Mouse (Mus musculus): ENCODE measurements around the gene Hrh3. TPM values are rescaled to one million over a fixed set of nuclear protein-coding genes. Genes with fewer than 3 reads are reported as not detected.

The Hrh3 gene
- polyA plus RNA-seq, 1 experiment from 2014 or later: 4.2 TPM

DNA sequence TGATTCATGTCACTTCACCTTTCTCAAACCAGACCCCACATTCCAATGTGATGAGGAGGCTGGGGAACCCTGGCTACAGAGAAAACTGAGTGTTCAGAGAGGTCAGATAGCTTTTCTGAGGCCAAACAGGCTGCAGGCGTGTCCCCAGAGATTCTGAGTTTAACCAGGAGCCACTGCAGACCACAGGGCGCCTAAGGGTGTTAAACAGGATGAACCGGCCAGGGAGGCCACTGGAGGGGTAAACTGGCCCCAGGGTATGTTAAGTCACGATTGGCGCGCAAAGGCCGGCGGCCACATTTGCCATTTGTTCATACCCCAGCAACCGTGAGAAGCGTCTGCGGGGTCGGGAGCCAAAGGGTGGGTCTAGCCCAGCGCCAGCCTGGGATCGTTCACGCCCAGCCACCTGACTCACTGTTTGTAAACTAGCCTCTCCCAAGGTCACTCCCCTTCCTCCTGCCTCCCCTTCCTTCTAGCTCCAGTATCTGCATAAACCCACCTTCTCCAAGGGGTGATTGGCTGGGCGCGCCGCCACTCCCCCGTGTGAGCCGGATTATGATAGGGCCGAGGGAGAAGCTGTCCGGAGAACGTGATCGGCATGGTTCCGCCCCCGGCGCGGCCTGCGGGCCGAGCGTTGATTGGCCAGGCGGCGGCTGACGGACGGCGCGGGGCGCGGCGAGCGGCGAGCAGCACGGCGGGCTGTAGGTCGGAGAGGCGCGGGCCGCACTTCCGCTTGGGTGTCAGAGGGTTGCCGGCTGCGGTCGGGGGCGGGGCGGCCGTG lies 14.6 kb upstream of the Hrh3 start, which contains the start of gene Osbpl2:
Osbpl2 (plus strand) TSS at position 646 of the 778 bp plus-strand sequence.
- Histone ChIP-seq H3K4me1 (peaks cover 50% of the 10 kb centered on the region), H3K36me3 (peaks cover 9% of the 10 kb centered on the region; the same call in 1 of the 2 replicates), H3K27ac (peak within 1 kb of the TSS; percentile 92), H3K9me3 (replicated peaks) (no peaks in the 10 kb centered on the region), H3K9ac (peak within 1 kb of the TSS; percentile 91), H3K4me2 (replicated peaks) (peak within 1 kb of the TSS; percentile 93), H3K4me3 (peak within 1 kb of the TSS; percentile 92), H3K27me3 (no peaks in the 10 kb centered on the region)
- ATAC-seq (ENCODE audit: low FRiP score): peak; percentile 98
- WGBS: under 1% methylated on average over 55 of the region's 55 CpGs

GRCm38 (mm10) chr2:180117485-180118194 lies 13.4 kb upstream of the Hrh3 start:
- no peaks in the 10 kb centered on the region for H3K9me3 ChIP-seq (replicated peaks)
- H3K9ac ChIP-seq: 0 out of 2 replicates have a peak overlapping the region, but pooled peaks have one; percentile 36
- H3K36me3 ChIP-seq: no peaks in the 10 kb centered on the region
- H3K27ac ChIP-seq: peak overlapping the region; percentile 92
- peak; percentile 51 for ATAC-seq (ENCODE audit: low FRiP score)
- WGBS: 8% methylated on average over 13 of the region's 13 CpGs
- peaks cover 50% of the 10 kb centered on the region for H3K4me1 ChIP-seq
- peak overlapping the region; percentile 93 for H3K4me2 ChIP-seq (replicated peaks)
- no peaks in the 10 kb centered on the region for H3K27me3 ChIP-seq
- peak overlapping the region; percentile 92 for H3K4me3 ChIP-seq

DNA sequence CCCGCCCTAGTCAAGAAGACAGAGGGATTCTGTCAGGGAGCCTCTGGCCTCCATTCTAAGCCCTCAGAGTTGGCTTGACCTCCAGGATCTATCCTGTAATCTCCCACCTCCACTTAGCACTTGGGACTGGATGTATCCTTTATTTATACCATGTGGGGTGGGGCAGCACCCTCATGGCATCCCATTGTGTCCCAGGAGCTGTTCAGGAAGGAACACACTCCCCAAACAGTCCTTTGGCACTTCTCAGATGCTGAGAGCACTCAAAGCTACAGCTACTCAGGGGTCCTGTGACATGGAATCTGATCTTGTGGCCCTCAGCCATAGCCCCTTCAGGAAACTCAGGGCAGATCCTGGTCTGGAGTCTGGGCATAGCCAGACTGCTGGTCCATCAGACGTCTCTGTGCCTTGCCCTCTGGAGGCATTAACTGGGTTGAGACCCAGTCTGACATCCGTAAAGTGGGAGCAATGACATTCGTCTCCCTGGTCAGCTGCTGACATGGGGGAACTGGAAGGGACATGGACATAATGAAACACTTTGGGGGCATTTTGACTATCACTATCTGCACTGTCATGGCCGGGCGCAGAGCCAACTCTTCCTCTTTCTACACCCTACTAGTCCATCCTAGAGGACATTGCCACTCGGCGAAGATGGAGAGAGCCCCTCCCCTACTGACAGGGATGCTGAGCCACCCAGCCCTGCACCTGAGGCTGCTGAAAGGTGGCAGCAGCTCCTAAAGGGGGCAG lies 12.6 kb upstream of the Hrh3 start:
- H3K27me3 ChIP-seq: no peaks in the 10 kb centered on the region
- no peaks in the 10 kb centered on the region for H3K9me3 ChIP-seq (replicated peaks)
- no peak overlapping the region for H3K4me3 ChIP-seq
- H3K4me2 ChIP-seq (replicated peaks): no peak overlapping the region; the same call in 1 of the 2 replicates
- ATAC-seq (ENCODE audit: low FRiP score): no peak
- peaks cover 50% of the 10 kb centered on the region for H3K4me1 ChIP-seq
- H3K27ac ChIP-seq: peak overlapping the region; percentile 92
- 67% methylated on average over 8 of the region's 8 CpGs for WGBS
- H3K36me3 ChIP-seq: no peaks in the 10 kb centered on the region
- no peak overlapping the region for H3K9ac ChIP-seq

DNA sequence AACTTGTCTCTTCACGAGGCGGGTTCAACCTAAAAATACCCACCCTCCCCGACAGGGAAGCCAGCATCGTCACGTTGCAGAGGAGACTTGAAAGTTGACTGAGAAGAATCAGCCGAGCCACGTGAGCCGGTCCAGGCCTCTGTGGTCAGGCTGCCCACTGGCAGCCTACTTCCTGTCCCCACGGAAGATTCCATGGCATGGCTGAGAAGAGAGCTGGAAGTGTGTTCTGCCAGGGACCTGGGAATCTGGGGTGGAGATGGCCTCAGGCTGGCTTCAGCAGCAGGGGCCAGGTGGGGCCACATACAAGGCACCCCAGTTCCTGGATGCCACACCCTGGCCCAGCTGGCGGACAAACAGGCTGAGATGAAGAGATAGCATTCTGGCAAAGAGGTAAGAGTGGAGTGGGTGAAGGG lies 11.8 kb upstream of the Hrh3 start:
- peaks cover 50% of the 10 kb centered on the region for H3K4me1 ChIP-seq
- ATAC-seq (ENCODE audit: low FRiP score): no peak

GRCm38 (mm10) chr2:180115279-180115678 lies 11.0 kb upstream of the Hrh3 start:
- H3K9ac ChIP-seq: no peak overlapping the region
- no peak overlapping the region for H3K4me2 ChIP-seq (replicated peaks)
- H3K9me3 ChIP-seq (replicated peaks): no peaks in the 10 kb centered on the region
- H3K36me3 ChIP-seq: no peaks in the 10 kb centered on the region
- no peak overlapping the region for H3K4me3 ChIP-seq
- 33% methylated on average over 6 of the region's 6 CpGs for WGBS
- H3K27me3 ChIP-seq: peaks cover 2% of the 10 kb centered on the region; the same call in 1 of the 2 replicates
- 0 out of 2 replicates have a peak overlapping the region, but pooled peaks have one; percentile 2 for H3K27ac ChIP-seq
- no peak for ATAC-seq (ENCODE audit: low FRiP score)
- peaks cover 49% of the 10 kb centered on the region for H3K4me1 ChIP-seq

More for the DNA sequence above, 11.8 kb upstream of the Hrh3 start:
- Histone ChIP-seq H3K27ac (no peak overlapping the region), H3K9ac (no peak overlapping the region), H3K9me3 (replicated peaks) (no peaks in the 10 kb centered on the region), H3K27me3 (no peaks in the 10 kb centered on the region), H3K4me3 (no peak overlapping the region), H3K36me3 (no peaks in the 10 kb centered on the region), H3K4me2 (replicated peaks) (no peak overlapping the region)
- 80% methylated on average over 10 of the region's 10 CpGs for WGBS

DNA sequence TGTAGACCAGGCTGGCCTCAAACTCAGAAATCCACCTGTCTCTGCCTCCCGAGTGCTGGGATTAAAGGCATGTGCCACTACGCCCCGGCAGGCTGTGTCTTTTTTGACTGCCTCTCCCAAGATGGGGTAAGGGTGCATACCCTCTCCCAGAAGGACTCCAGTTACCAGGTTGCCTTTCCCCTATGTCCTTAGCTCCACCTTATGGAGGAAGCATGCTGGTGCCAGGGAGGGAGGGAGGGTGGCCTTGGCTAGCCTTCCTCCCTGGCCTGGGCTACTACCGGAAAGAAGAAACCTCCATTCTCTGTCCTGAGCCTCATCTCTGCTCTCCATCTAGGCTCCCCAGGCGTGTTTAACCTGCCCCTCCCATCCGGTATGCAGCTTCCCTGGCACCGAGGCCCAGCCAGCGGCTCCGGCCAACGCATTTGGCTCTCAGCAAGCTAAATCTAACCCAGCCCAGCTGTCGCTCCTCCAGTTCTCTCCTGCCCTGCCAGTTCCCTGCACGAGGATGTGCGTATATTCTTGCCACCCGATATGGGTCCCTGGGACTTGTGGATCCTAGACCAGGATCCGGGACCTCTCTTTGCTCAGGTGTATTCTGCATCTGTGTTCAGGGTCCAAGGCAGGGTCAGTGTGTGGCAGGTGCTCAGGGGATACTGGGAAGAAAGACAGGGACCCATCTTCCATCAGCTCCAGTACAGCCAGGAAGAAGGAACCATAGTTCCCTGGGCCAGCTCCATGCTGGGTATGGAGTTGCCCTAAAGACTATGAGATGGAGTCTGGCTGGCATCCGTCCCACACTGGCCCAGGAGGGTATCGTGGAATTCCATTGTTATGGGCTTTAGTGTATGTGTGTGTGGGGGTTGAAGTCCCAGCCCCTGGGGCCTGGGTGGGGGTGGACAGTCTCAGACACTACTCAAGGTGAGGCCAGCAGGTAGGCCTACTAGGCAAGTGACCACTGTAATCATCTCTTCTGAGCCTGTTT lies 9.9 kb upstream of the Hrh3 start:
- WGBS: 60% methylated on average over 17 of the region's 17 CpGs
- ATAC-seq (ENCODE audit: low FRiP score): no peak
- Histone ChIP-seq H3K36me3 (no peaks in the 10 kb centered on the region), H3K27ac (0 out of 2 replicates have a peak overlapping the region, but pooled peaks have one; percentile 2), H3K9ac (no peak overlapping the region; the same call in 1 of the 2 replicates), H3K4me2 (replicated peaks) (no peak overlapping the region), H3K4me1 (peaks cover 42% of the 10 kb centered on the region), H3K27me3 (peaks cover 5% of the 10 kb centered on the region; the same call in 1 of the 2 replicates), H3K9me3 (replicated peaks) (no peaks in the 10 kb centered on the region), H3K4me3 (no peak overlapping the region)

DNA sequence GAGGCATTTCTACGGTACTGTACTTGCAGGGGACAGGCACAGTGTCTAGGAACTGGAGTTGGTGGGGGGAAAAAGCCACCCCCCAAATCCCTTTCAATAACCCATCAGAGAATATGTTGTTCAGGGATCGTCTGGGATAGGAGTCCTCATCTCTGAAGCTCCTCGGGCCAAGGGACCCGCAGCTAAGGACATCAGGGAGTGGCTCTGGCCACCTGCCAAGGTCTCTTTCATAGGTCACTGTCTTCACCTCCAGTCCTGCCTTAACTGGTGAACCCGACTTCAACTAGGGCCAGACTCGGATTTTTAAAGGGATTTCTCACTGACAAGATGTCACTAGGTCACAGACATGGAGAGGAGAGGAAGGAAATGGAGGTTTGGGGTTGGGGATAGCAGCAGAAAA lies 4.0 kb upstream of the Hrh3 start:
- 71% methylated on average over 6 of the region's 6 CpGs for WGBS
- H3K4me2 ChIP-seq (replicated peaks): no peak overlapping the region

DNA sequence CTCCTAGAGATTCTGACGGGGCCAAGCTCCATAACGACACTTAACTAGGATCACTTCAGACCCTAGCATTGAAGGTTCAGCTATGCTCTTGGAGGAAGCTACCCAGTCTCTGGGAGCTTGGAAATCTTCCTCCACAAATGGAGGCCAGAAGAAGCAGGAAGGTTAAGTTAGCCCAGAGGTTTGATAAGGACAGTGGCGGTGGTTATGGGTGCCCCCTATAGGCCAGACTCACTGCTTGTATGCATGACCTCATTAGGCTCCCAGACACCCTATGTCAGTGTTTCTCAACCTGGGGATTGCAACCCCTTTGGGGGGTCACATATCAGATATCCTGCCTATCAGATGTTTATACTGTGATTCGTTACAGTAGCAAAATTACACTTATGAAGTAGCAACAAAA lies 2.8 kb upstream of the Hrh3 start:
- WGBS: 68% methylated on average over 4 of the region's 4 CpGs

More for the DNA sequence above, 4.0 kb upstream of the Hrh3 start:
- Histone ChIP-seq H3K36me3 (no peaks in the 10 kb centered on the region), H3K4me3 (no peak overlapping the region), H3K9ac (no peak overlapping the region), H3K9me3 (replicated peaks) (no peaks in the 10 kb centered on the region), H3K4me1 (peaks cover 20% of the 10 kb centered on the region), H3K27me3 (peaks cover 35% of the 10 kb centered on the region), H3K27ac (no peak overlapping the region)
- ATAC-seq (ENCODE audit: low FRiP score): no peak

GRCm38 (mm10) chr2:180105441-180106190 lies 1.3 kb upstream of the Hrh3 start:
- 0 out of 2 replicates have a peak overlapping the region, but pooled peaks have one; percentile 85 for H3K4me2 ChIP-seq (replicated peaks)
- H3K9me3 ChIP-seq (replicated peaks): no peaks in the 10 kb centered on the region
- H3K4me3 ChIP-seq: peak overlapping the region; percentile 54; the same call in 1 of the 2 replicates
- H3K4me1 ChIP-seq: peaks cover 29% of the 10 kb centered on the region
- H3K27me3 ChIP-seq: peaks cover 62% of the 10 kb centered on the region
- WGBS: 26% methylated on average over 8 of the region's 8 CpGs
- H3K9ac ChIP-seq: no peak overlapping the region
- ATAC-seq (ENCODE audit: low FRiP score): no peak
- no peak overlapping the region for H3K27ac ChIP-seq
- no peaks in the 10 kb centered on the region for H3K36me3 ChIP-seq

More for the DNA sequence above, 2.8 kb upstream of the Hrh3 start:
- ATAC-seq (ENCODE audit: low FRiP score): no peak
- Histone ChIP-seq H3K4me2 (replicated peaks) (no peak overlapping the region), H3K27ac (no peak overlapping the region), H3K4me1 (peaks cover 29% of the 10 kb centered on the region), H3K4me3 (no peak overlapping the region), H3K36me3 (no peaks in the 10 kb centered on the region), H3K27me3 (peaks cover 47% of the 10 kb centered on the region), H3K9me3 (replicated peaks) (no peaks in the 10 kb centered on the region), H3K9ac (no peak overlapping the region)

DNA sequence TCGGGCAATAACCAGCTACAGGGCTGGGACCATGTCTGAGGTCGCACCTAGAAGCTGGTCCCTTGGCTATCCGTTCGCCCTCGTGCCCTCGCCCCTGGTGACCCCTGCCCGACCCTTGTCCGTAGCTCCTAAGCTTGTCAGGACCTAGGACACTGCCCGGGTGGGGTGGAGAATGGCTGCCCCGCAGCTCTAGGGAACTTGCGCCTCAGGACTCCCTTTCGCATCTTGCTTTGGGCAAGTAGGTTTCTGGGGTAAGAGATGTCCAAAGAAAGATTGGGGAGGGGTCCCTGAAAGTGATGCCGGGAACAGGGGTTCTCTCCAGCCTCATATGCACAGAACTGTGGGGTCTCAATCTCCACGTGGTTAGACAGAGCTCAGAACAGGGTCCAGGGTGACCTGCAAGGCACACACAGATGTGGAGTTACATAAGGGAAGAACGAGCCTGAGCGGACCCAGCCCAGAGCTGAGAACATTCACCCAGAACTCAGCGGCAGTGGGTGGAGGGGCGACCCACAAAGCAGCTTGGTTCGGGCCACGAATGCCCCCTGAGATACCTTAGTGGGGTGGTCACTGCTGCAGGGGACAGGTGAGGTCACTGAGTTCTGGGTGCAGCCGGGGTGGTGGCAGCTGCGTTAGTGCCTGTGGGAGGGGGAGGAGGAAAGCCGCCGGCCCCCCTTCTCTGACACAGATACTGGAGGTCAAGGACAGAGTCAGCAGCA lies 530 bp upstream of the Hrh3 start:
- Histone ChIP-seq H3K27me3 (peaks cover 64% of the 10 kb centered on the region), H3K4me1 (peaks cover 36% of the 10 kb centered on the region), H3K4me3 (peak overlapping the region; percentile 54), H3K36me3 (no peaks in the 10 kb centered on the region), H3K27ac (no peak overlapping the region), H3K4me2 (replicated peaks) (peak overlapping the region; percentile 85), H3K9ac (peak overlapping the region; percentile 59), H3K9me3 (replicated peaks) (no peaks in the 10 kb centered on the region)
- whole genome bisulfite sequencing: 9% methylated on average over 24 of the region's 24 CpGs
- ATAC-seq (ENCODE audit: low FRiP score): 0 out of 2 replicates have a peak, but pooled peaks have one; percentile 3

Data from hindbrain, embryonic 12.5 days (tissue).